Mouse (Mus musculus) CH12.LX (cell line): ENCODE data around the gene Car15. TPM values are rescaled to one million over a fixed set of nuclear protein-coding genes. Genes with fewer than 3 reads are reported as not detected.

Source experiments
- DNase-seq: peaks from one replicate; pipeline ENCODE4 v3.0.0-alpha.2; 2013; ENCODE audit errors: extremely low read depth
- H3K27ac ChIP-seq: 2 replicates; pipeline ENCODE4 v1.5.1; 2012; ENCODE audit warnings: low read depth, mild to moderate bottlenecking, control low read depth, moderate library complexity; ENCODE audit not compliant: insufficient read depth
- H3K27me3 ChIP-seq: replicated peaks from 2 replicates; pipeline ENCODE3; 2012; ENCODE audit warnings: inconsistent platforms
- H3K36me3 ChIP-seq, 2 experiments: replicated peaks in 1 of 2; 2 replicates each; pipeline versions ENCODE3 to v1.6.1; 2012; ENCODE audit warnings: inconsistent platforms in 1 of 2, low read length in 1 of 2, mild to moderate bottlenecking in 1 of 2, mixed read lengths in 1 of 2, moderate library complexity in 1 of 2; ENCODE audit not compliant: control insufficient read depth in 1 of 2, insufficient read depth in 1 of 2
- H3K4me1 ChIP-seq, 2 experiments: 2 replicates each; pipeline ENCODE4 v1.6.1; 2012; ENCODE audit warnings: inconsistent platforms in 1 of 2, moderate library complexity in 1 of 2; ENCODE audit not compliant: insufficient read depth in 2 of 2, control insufficient read depth in 1 of 2
- H3K4me2 ChIP-seq: 2 replicates; pipeline ENCODE4 v1.6.1; 2012; ENCODE audit warnings: low read depth, mild to moderate bottlenecking, control low read depth; ENCODE audit not compliant: poor library complexity, insufficient read depth, severe bottlenecking
- H3K4me3 ChIP-seq, 3 experiments: fragments of 150-350 bp in 1 of 3; sonication (generic) in 1 of 3; replicated peaks in 1 of 3; 2 replicates each; pipeline versions ENCODE3 to v1.5.1; 2011 to 2012; ENCODE audit warnings: low read depth in 2 of 3, low read length in 2 of 3, mild to moderate bottlenecking in 2 of 3, moderate library complexity in 2 of 3, control low read depth in 1 of 3, improper control_type of control experiment in 1 of 3, inconsistent platforms in 1 of 3, mixed read lengths in 1 of 3; ENCODE audit not compliant: poor library complexity in 1 of 3
- H3K79me2 ChIP-seq: replicated peaks from 2 replicates; pipeline ENCODE4 v1.6.1; 2012; ENCODE audit warnings: mild to moderate bottlenecking, moderate library complexity; ENCODE audit not compliant: control insufficient read depth, poor library complexity, insufficient read depth, severe bottlenecking; ENCODE audit errors: extremely low read depth
- H3K9ac ChIP-seq: 2 replicates; pipeline ENCODE4 v1.6.1; 2012; ENCODE audit warnings: low read depth, mild to moderate bottlenecking, control low read depth, moderate library complexity; ENCODE audit not compliant: insufficient read depth
- H3K9me3 ChIP-seq: replicated peaks from 2 replicates; pipeline ENCODE3; 2012; ENCODE audit warnings: low read length, inconsistent platforms, mixed read lengths
- BHLHE40 ChIP-seq: IDR thresholded peaks from 2 replicates; pipeline ENCODE4 v1.6.1; 2011; ENCODE audit warnings: mild to moderate bottlenecking, low read depth, low read length, improper control_type of control experiment
- CTCF ChIP-seq, 2 experiments: IDR thresholded peaks in 1 of 2; conservative IDR thresholded peaks in 1 of 2; 2 replicates each; pipeline ENCODE4 v1.5.1; 2011 to 2012; ENCODE audit warnings: low read depth in 2 of 2, low read length in 2 of 2, improper control_type of control experiment in 1 of 2, inconsistent platforms in 1 of 2, mild to moderate bottlenecking in 1 of 2, moderate library complexity in 1 of 2
- EP300 ChIP-seq: IDR thresholded peaks from 2 replicates; pipeline ENCODE4 v1.6.1; 2011; ENCODE audit warnings: low read length, improper control_type of control experiment
- ETS1 ChIP-seq: conservative IDR thresholded peaks from 2 replicates; pipeline ENCODE4 v1.6.1; 2012; ENCODE audit warnings: low read depth, mild to moderate bottlenecking, inconsistent platforms, low read length, improper control_type of control experiment, moderate library complexity
- IRF4 ChIP-seq: IDR thresholded peaks from 2 replicates; pipeline ENCODE4 v1.6.1; 2014; ENCODE audit warnings: low read depth, mild to moderate bottlenecking, inconsistent platforms, low read length, improper control_type of control experiment
- JUN ChIP-seq: IDR thresholded peaks from 2 replicates; pipeline ENCODE4 v1.6.1; 2011; ENCODE audit warnings: low read depth, mild to moderate bottlenecking, low read length, improper control_type of control experiment, moderate library complexity; ENCODE audit not compliant: insufficient read depth
- MYC ChIP-seq: IDR thresholded peaks from 2 replicates; pipeline ENCODE4 v1.6.1; 2011; ENCODE audit warnings: low read depth, mild to moderate bottlenecking, improper control_type of control experiment, low read length
- NRF1 ChIP-seq: IDR thresholded peaks from 2 replicates; pipeline ENCODE4 v1.6.1; 2014; ENCODE audit warnings: low read depth, mild to moderate bottlenecking, inconsistent platforms, low read length, improper control_type of control experiment, moderate library complexity
- SMC3 ChIP-seq: IDR thresholded peaks from 2 replicates; pipeline ENCODE4 v1.6.1; 2011; ENCODE audit warnings: low read depth, low read length, improper control_type of control experiment
- TBP ChIP-seq: conservative IDR thresholded peaks from 2 replicates; pipeline ENCODE4 v1.6.1; 2011; ENCODE audit warnings: low read depth, low read length, improper control_type of control experiment
- USF1 ChIP-seq: IDR thresholded peaks from 2 replicates; pipeline ENCODE4 v1.6.1; 2014; ENCODE audit warnings: low read depth, mild to moderate bottlenecking, inconsistent platforms, low read length, improper control_type of control experiment
- USF2 ChIP-seq: conservative IDR thresholded peaks from 2 replicates; pipeline ENCODE4 v1.6.1; 2011; ENCODE audit warnings: low read depth, low read length, improper control_type of control experiment
- dilution Hi-C: fragments of 300-500 bp; cut with MboI; formaldehyde crosslinking; loops from 2 replicates; pipeline ENCODE4 v1.14.3; 2020; ENCODE audit warnings: low sequenced_read_pairs; ENCODE audit not compliant: extremely low pct_unique_long_range_greater_than_20kb, extremely low pct_ligation_motif_present
- in situ Hi-C: fragments of 300-500 bp; cut with MboI; formaldehyde crosslinking; loops from 3 replicates; pipeline ENCODE4 v1.14.3; 2019; ENCODE audit warnings: low sequenced_read_pairs, low pct_ligation_motif_present, low pct_unique_long_range_greater_than_20kb, mixed read lengths
- polyA plus RNA-seq: library from polyadenylated mRNA; unstranded; fragments of >175 nt; gene quantifications from 2 replicates; pipeline ENCODE4 v1.2.1, GENCODE M21; 2012; ENCODE audit warnings: low read depth; ENCODE audit not compliant: insufficient read length
- total RNA-seq, 2 experiments: library from RNA; depleted of rRNA; stranded (reverse); fragments of 300-350 nt in 1 of 2; fragments of >200 nt in 1 of 2; gene quantifications; 2 replicates each; pipeline ENCODE4 v1.2.3; 2012 to 2014

Car15 gene
- total and polyA plus RNA-seq, 3 experiments, result 1.5 to 3.9 (median 1.6) TPM

DNA sequence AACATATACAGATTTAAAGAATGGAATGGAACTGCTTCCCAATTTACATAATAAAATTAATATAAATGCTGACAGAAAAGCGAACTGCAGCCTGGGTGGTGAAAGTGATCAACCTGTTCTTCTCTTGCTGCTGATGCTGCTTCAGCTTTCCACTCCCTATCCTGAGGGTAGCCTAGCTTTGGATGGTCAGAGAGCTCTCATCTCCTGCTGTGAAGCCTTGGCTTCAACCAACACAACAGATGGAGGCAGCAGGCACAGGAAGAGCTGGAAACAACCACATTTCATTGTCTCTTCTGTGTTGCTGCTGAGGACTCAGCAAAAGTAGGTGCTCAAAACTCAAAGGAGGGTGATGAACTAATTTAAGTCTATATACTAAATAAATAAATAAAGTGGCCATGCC is 13.7 kb upstream of the Car15 start:
- Histone ChIP-seq H3K27me3 (no peaks in the 10 kb centered on the region), H3K27ac (no peak overlapping the region), H3K9ac (no peak overlapping the region), H3K9me3 (no peaks in the 10 kb centered on the region), H3K79me2 (no peaks in the 10 kb centered on the region), H3K4me3 (no peak overlapping the region), H3K4me1 (no peaks in the 10 kb centered on the region), H3K4me2 (no peak overlapping the region), H3K36me3 (peaks cover 59 to 91% of the 10 kb centered on the region in 2 experiments)
- no peak for DNase-seq
- in situ Hi-C loops (no loop called here), dilution Hi-C loops (no loop called here)
- no peak for TF ChIP-seq JUN
- no peak for TF ChIP-seq USF1
- TF ChIP-seq EP300, result no peak
- TF ChIP-seq BHLHE40, result no peak
- TF ChIP-seq USF2, result no peak
- TF ChIP-seq NRF1, result no peak

DNA sequence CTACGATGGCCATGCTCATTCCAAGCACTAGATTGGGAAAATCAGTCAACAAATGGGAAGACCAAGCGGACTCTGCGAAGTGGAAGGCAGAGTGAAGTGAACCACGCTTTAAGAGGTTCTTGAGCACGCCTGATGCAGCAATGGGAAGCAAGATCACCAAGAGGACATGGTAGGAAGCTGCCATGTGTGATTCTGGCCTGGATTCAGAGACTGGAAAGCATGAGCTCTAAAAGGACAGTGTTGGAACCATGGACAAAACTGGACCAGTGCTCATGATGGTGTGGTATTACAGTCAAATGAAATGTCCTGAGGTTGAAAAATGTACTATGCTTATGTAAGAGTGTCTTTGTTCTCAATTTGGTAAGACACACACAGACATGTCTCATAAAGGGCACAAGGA is 13.2 kb upstream of the Car15 start:
- Histone ChIP-seq H3K4me2 (no peak overlapping the region), H3K9ac (no peak overlapping the region), H3K9me3 (no peaks in the 10 kb centered on the region), H3K79me2 (no peaks in the 10 kb centered on the region), H3K4me1 (no peaks in the 10 kb centered on the region; a peak in 1 of 4 replicates), H3K27me3 (no peaks in the 10 kb centered on the region), H3K27ac (no peak overlapping the region), H3K36me3 (peaks cover 59 to 91% of the 10 kb centered on the region in 2 experiments), H3K4me3 (no peak overlapping the region)
- TF ChIP-seq SMC3, result no peak
- no peak for TF ChIP-seq CTCF (conservative IDR thresholded peaks at IDR 0.05 in 1 of 2, IDR thresholded peaks at IDR 0.05 in 1 of 2; ENCODE audit: low read depth in 2 of 2, low read length in 2 of 2)
- TF ChIP-seq ETS1, result no peak
- no peak for TF ChIP-seq IRF4
- no peak for TF ChIP-seq MYC
- no peak for TF ChIP-seq TBP
- in situ Hi-C loops, result no loop called here
- no peak for DNase-seq
- dilution Hi-C loops, result no loop called here

DNA sequence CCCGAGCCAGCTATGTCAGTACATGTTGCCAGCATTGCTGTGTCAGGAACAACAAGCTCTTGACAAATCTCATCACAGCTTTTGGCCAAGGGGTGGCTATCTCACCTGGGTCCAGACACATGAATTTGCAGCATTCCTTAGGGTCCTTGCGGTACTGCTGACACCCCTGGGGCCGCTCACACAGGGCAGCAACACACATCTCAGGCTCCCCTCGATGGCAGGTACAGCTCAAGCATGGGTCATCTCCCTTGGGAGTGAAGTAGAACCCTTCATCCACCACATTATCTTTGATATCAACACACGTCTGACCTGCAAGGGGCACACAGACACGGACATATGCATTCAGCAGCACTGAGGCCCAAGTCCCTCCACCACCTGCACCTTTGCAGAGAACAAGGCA is 11.3 kb upstream of the Car15 start:
- no peak overlapping the region for H3K27ac ChIP-seq
- no peaks in the 10 kb centered on the region for H3K9me3 ChIP-seq
- dilution Hi-C loops, result no loop called here
- TF ChIP-seq ETS1, result no peak
- TF ChIP-seq, all 38 proteins: peak for 0
- Histone ChIP-seq H3K4me3 (no peak overlapping the region), H3K36me3 (peaks cover 69 to 95% of the 10 kb centered on the region in 2 experiments), H3K4me2 (no peak overlapping the region), H3K4me1 (peaks cover 0 to 6% of the 10 kb centered on the region in 2 experiments; a peak in 2 of 4 replicates), H3K79me2 (no peaks in the 10 kb centered on the region), H3K27me3 (no peaks in the 10 kb centered on the region), H3K9ac (no peak overlapping the region)
- no peak for DNase-seq
- in situ Hi-C loops, result no loop called here
